Mouse (Mus musculus): Measurements from ENCODE around the gene Borcs6.

DNA sequence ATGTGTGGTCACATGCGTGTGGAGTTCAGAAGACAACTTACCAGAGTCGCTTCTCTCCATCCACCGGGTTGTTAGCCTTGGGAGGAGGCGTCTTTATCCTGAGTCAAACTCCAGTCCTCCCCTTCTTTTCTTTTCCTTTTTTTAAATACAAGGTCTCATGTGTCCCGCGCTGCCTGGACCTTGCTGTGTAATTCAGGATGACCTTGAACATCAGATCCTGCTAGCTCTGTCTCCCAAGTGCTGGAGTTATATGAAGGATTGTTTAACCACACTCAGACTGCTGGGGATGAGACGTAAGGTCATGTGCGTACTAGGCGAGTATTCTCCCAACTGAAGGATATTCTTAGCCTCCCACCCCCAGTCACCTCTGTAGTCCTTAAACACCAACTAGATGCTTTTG, 17.8 kb downstream of the Borcs6 start:
- TF ChIP-seq CTCF (IDR thresholded peaks at IDR 0.05; ENCODE audit: insufficient read depth, low read depth, low read length) (no peak), POLR2A (IDR thresholded peaks at IDR 0.05; ENCODE audit: insufficient read depth, low read depth, low read length) (no peak)

All from olfactory bulb, adult 2 months (tissue).